Mouse (Mus musculus): ENCODE measurements around the gene H2-DMb2. TPM values are rescaled to one million over a fixed set of nuclear protein-coding genes. Genes with fewer than 3 reads are reported as not detected.
A peak's percentile ranks its signal among the peaks of the same experiment; 100 is the strongest.

The H2-DMb2 gene
- polyA plus RNA-seq, 1 experiment from 2014 or later: 0.54 TPM

DNA sequence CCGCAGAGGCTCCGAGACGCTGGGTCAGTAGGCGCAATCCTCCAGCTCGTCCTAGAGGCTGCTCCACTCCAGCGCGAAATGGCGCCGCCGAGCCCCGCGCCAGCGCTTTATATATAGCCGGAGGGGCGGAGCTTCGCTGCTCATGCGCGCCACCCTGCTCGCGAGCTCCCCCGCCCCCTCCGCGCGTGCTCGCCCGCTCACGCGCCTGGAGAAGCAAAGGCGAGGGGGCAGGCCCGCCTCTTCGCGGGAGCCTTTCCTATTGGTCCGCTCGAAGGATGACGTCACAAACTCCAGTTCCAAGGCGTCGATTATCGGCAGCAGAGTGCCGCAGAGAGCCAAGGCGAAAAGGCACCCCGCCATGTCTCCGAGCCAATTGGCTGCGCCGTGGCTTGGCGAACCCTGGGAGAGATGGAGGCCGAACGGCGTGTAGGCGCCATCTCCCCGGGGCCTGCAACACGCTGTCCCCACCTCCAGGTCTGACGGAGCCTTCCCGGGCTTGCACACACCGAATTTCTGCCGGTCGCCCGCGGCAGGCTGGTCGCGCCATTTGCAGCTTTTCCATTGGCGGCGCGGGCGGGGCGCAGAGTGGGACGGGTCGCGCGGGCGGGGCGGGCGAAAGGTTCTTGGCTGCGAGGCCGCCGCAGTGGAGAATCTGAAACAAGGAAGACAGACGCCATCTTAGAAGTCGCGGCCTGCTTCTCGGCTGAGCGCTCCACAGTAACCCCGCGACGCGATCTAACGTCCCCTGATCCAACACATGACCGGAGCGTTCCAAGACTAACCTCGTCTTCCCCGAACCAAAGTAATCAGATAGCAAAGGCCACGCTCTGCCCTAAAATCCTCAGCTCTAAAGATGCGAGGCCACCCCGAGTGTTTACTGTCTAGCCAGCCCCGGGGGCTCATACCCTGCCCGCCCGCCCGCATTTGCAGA lies 23.6 kb upstream of the H2-DMb2 start, which contains the start of gene H2-DMa:
H2-DMa (plus strand) TSS at position 293 of the 931 bp plus-strand sequence.
- Histone ChIP-seq H3K4me1 (replicated peaks) (peaks cover 67% of the 10 kb centered on the region), H3K27ac (replicated peaks) (peak within 1 kb of the TSS; percentile 99), H3K9ac (peak within 1 kb of the TSS; percentile 93), H3K36me3 (replicated peaks) (peaks cover 43% of the 10 kb centered on the region), H3K4me3 (replicated peaks) (peak within 1 kb of the TSS; percentile 94), H3K4me2 (peak within 1 kb of the TSS; percentile 99), H3K27me3 (no peaks in the 10 kb centered on the region), H3K9me3 (replicated peaks) (no peaks in the 10 kb centered on the region)
- under 1% methylated on average over 96 of the region's 96 CpGs for WGBS (ENCODE audit: insufficient replicate concordance)
- ATAC-seq (ENCODE audit: insufficient read depth): peak; percentile 73

- Histone ChIP-seq H3K9ac (peak overlapping the region; percentile 91), H3K27me3 (no peaks in the 10 kb centered on the region), H3K4me1 (replicated peaks) (peaks cover 67% of the 10 kb centered on the region), H3K4me3 (replicated peaks) (peak overlapping the region; percentile 94), H3K27ac (replicated peaks) (peak overlapping the region; percentile 99), H3K36me3 (replicated peaks) (peaks cover 36% of the 10 kb centered on the region), H3K9me3 (replicated peaks) (no peaks in the 10 kb centered on the region), H3K4me2 (peak overlapping the region; percentile 99)
- under 1% methylated on average over 41 of the region's 42 CpGs for WGBS (ENCODE audit: insufficient replicate concordance)
- peak; percentile 6; the same call in 1 of the 2 replicates for ATAC-seq (ENCODE audit: insufficient read depth)
Observed at GRCm38 (mm10) chr17:34120180-34120723, 22.9 kb upstream of the H2-DMb2 start.

GRCm38 (mm10) chr17:34120814-34121171 lies 22.3 kb upstream of the H2-DMb2 start:
- H3K9me3 ChIP-seq (replicated peaks): no peaks in the 10 kb centered on the region
- peak; percentile 23 for ATAC-seq (ENCODE audit: insufficient read depth)
- H3K27me3 ChIP-seq: no peaks in the 10 kb centered on the region
- H3K36me3 ChIP-seq (replicated peaks): peaks cover 30% of the 10 kb centered on the region
- peak overlapping the region; percentile 91 for H3K9ac ChIP-seq
- H3K4me1 ChIP-seq (replicated peaks): peaks cover 67% of the 10 kb centered on the region
- 0% methylated on average over 31 of the region's 31 CpGs for WGBS (ENCODE audit: insufficient replicate concordance)
- peak overlapping the region; percentile 99 for H3K4me2 ChIP-seq
- H3K27ac ChIP-seq (replicated peaks): peak overlapping the region; percentile 99
- peak overlapping the region; percentile 94 for H3K4me3 ChIP-seq (replicated peaks)

GRCm38 (mm10) chr17:34121172-34121878 lies 21.8 kb upstream of the H2-DMb2 start:
- no peaks in the 10 kb centered on the region for H3K27me3 ChIP-seq
- peak overlapping the region; percentile 99 for H3K4me2 ChIP-seq
- 0 out of 2 replicates have a peak, but pooled peaks have one; percentile 2 for ATAC-seq (ENCODE audit: insufficient read depth)
- H3K4me1 ChIP-seq (replicated peaks): peaks cover 68% of the 10 kb centered on the region
- H3K9ac ChIP-seq: peak overlapping the region; percentile 91
- peak overlapping the region; percentile 99 for H3K27ac ChIP-seq (replicated peaks)
- under 1% methylated on average over 35 of the region's 35 CpGs for WGBS (ENCODE audit: insufficient replicate concordance)
- H3K9me3 ChIP-seq (replicated peaks): no peaks in the 10 kb centered on the region
- H3K4me3 ChIP-seq (replicated peaks): peak overlapping the region; percentile 94
- H3K36me3 ChIP-seq (replicated peaks): peaks cover 25% of the 10 kb centered on the region

DNA sequence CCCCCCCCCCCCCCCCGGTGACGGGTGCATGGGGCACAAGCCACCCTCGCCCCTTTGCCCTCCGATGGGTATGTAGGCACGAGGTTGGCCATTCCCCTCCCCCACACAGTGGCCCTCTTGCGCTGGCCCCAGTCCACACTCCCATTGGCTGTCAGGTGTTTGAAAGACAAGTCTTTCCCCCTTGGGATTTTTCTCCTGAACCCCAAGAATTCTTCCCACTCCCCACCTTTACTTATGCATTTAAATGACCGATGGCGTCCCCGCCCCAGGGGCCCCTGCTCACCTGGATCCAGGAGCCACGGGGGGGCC lies 21.3 kb upstream of the H2-DMb2 start:
- Histone ChIP-seq H3K4me2 (peak overlapping the region; percentile 99), H3K4me1 (replicated peaks) (peaks cover 68% of the 10 kb centered on the region), H3K9me3 (replicated peaks) (no peaks in the 10 kb centered on the region), H3K4me3 (replicated peaks) (peak overlapping the region; percentile 94), H3K27me3 (no peaks in the 10 kb centered on the region), H3K27ac (replicated peaks) (peak overlapping the region; percentile 99), H3K9ac (peak overlapping the region; percentile 91), H3K36me3 (replicated peaks) (peaks cover 20% of the 10 kb centered on the region)
- WGBS (ENCODE audit: insufficient replicate concordance): 2% methylated on average over 7 of the region's 10 CpGs
- ATAC-seq (ENCODE audit: insufficient read depth): no peak

GRCm38 (mm10) chr17:34122188-34122984 lies 20.7 kb upstream of the H2-DMb2 start, which contains the start of gene Brd2:
Gene Brd2 (minus strand): TSS chr17:34122634.
- peaks cover 68% of the 10 kb centered on the region for H3K4me1 ChIP-seq (replicated peaks)
- H3K4me2 ChIP-seq: peak within 1 kb of the TSS; percentile 99
- peak; percentile 46 for ATAC-seq (ENCODE audit: insufficient read depth)
- H3K27ac ChIP-seq (replicated peaks): peak within 1 kb of the TSS; percentile 99
- peaks cover 15% of the 10 kb centered on the region for H3K36me3 ChIP-seq (replicated peaks)
- H3K9me3 ChIP-seq (replicated peaks): no peaks in the 10 kb centered on the region
- peak within 1 kb of the TSS; percentile 91 for H3K9ac ChIP-seq
- peaks cover under 1% of the 10 kb centered on the region; the same call in 1 of the 2 replicates for H3K27me3 ChIP-seq
- under 1% methylated on average over 75 of the region's 75 CpGs for WGBS (ENCODE audit: insufficient replicate concordance)
- peak within 1 kb of the TSS; percentile 94 for H3K4me3 ChIP-seq (replicated peaks)

DNA sequence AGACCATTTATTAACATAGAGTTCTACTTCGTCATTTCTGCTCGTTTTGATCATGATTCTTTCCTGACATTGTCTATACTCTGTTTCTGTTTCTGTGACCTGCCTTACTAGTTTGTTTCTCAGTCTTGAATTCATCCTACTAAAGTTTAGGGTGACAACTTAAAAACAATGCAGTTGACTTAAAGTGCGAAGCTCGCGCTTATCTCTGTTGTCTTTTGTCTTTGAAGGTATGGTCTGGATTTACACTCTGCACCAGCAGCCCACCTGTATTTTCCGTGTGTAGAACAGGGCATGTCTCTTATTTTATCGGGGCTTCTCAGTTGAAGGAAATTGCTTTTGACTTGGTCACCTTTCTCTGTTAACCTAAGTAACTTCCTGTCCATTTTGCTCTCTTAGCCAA lies 20.0 kb upstream of the H2-DMb2 start:
- H3K9me3 ChIP-seq (replicated peaks): no peaks in the 10 kb centered on the region
- peaks cover 7% of the 10 kb centered on the region for H3K36me3 ChIP-seq (replicated peaks)
- WGBS (ENCODE audit: insufficient replicate concordance): 1% methylated on average over 7 of the region's 7 CpGs
- H3K4me3 ChIP-seq (replicated peaks): peak overlapping the region; percentile 94
- H3K27ac ChIP-seq (replicated peaks): peak overlapping the region; percentile 99
- peak overlapping the region; percentile 91 for H3K9ac ChIP-seq
- H3K27me3 ChIP-seq: peaks cover 7% of the 10 kb centered on the region
- no peak for ATAC-seq (ENCODE audit: insufficient read depth)
- peaks cover 70% of the 10 kb centered on the region for H3K4me1 ChIP-seq (replicated peaks)
- H3K4me2 ChIP-seq: peak overlapping the region; percentile 99

DNA sequence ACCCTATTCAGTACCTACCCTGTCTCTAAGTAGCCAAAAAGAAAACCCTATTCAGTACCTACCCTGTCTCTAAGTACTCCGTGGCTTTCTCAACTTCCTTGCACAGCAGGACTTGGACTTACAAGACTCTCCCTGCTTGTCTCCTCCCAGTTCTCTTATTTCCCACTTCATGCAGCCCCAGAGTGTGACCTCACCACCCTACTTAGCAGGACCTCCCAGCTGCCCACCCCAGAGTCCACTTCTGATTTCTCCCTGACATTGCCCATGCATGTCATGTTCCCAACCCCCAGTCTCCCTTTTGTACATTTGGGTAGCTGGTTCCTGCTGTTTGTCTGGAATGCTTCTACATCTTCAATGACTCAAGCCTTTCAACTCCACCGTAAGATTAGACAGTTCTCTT lies 19.6 kb upstream of the H2-DMb2 start:
- H3K4me3 ChIP-seq (replicated peaks): peak overlapping the region; percentile 94
- peak overlapping the region; percentile 99 for H3K4me2 ChIP-seq
- H3K27ac ChIP-seq (replicated peaks): peak overlapping the region; percentile 99
- H3K27me3 ChIP-seq: peaks cover 11% of the 10 kb centered on the region
- peaks cover 74% of the 10 kb centered on the region for H3K4me1 ChIP-seq (replicated peaks)
- 25% methylated on average over 2 of the region's 2 CpGs for WGBS (ENCODE audit: insufficient replicate concordance)
- H3K36me3 ChIP-seq (replicated peaks): peaks cover 3% of the 10 kb centered on the region
- peak overlapping the region; percentile 91 for H3K9ac ChIP-seq
- ATAC-seq (ENCODE audit: insufficient read depth): no peak
- H3K9me3 ChIP-seq (replicated peaks): no peaks in the 10 kb centered on the region

GRCm38 (mm10) chr17:34124649-34125048 lies 18.5 kb upstream of the H2-DMb2 start:
- H3K9ac ChIP-seq: no peak overlapping the region
- H3K9me3 ChIP-seq (replicated peaks): no peaks in the 10 kb centered on the region
- H3K27ac ChIP-seq (replicated peaks): no peak overlapping the region
- H3K4me2 ChIP-seq: peak overlapping the region; percentile 99
- H3K4me3 ChIP-seq (replicated peaks): no peak overlapping the region
- peaks cover 83% of the 10 kb centered on the region for H3K4me1 ChIP-seq (replicated peaks)
- peaks cover 23% of the 10 kb centered on the region for H3K27me3 ChIP-seq
- 23% methylated on average over 6 of the region's 6 CpGs for WGBS (ENCODE audit: insufficient replicate concordance)
- no peaks in the 10 kb centered on the region; the same call in 1 of the 2 replicates for H3K36me3 ChIP-seq (replicated peaks)
- no peak for ATAC-seq (ENCODE audit: insufficient read depth)

DNA sequence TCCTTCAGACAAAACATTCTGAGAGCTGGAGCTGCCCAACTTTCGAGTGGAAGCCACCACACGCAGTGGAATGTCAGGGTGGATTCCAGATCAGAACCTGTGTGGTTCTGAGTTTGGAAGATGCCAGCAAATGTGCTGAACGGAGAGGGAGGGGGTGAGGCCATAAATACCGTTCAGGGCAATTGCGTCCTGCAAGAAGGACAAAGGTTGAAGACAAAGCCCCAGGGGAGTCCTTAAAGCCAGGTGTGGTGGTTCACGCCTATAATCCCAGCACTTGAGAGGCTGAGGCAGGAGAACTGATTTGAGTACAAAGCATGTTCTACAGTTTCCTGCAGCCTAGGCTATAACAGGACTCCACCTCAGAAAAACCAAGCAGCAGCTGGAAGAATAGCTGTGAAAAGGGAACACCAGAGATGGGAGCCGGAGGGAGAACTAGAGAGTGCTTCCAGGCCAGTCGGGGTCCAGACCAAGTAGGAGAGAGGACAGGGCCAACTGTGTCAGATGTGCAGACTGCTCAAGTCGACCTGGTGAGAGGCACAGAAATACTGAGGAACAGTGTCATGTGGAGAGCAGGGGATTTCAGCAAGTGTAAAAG lies 16.2 kb upstream of the H2-DMb2 start:
- peak overlapping the region; percentile 35 for H3K4me2 ChIP-seq
- H3K9ac ChIP-seq: no peak overlapping the region

More for the DNA sequence above, 16.2 kb upstream of the H2-DMb2 start:
- no peak for ATAC-seq (ENCODE audit: insufficient read depth)
- H3K27me3 ChIP-seq: peaks cover 41% of the 10 kb centered on the region
- no peak overlapping the region for H3K27ac ChIP-seq (replicated peaks)
- H3K4me1 ChIP-seq (replicated peaks): peaks cover 80% of the 10 kb centered on the region
- no peaks in the 10 kb centered on the region for H3K9me3 ChIP-seq (replicated peaks)
- no peaks in the 10 kb centered on the region; the same call in 1 of the 2 replicates for H3K36me3 ChIP-seq (replicated peaks)
- WGBS (ENCODE audit: insufficient replicate concordance): 62% methylated on average over 9 of the region's 9 CpGs
- no peak overlapping the region for H3K4me3 ChIP-seq (replicated peaks)

Data from liver, embryonic 15.5 days (tissue).